Mouse (Mus musculus) testis, adult 2 months (tissue): Measurements from ENCODE around the gene Nup210.

Experiments used
- CTCF ChIP-seq: fragments of 200-500 bp; IDR thresholded peaks from 2 replicates; pipeline ENCODE4 v1.5.1; 2012; ENCODE audit warnings: low read depth, mild to moderate bottlenecking, inconsistent platforms, low read length, moderate library complexity; ENCODE audit not compliant: control insufficient read depth, insufficient read depth, insufficient replicate concordance
- POLR2A ChIP-seq: fragments of 200-500 bp; IDR thresholded peaks from 2 replicates; pipeline ENCODE4 v1.6.1; 2012; ENCODE audit warnings: low read depth, mild to moderate bottlenecking, inconsistent platforms, low read length, moderate library complexity; ENCODE audit not compliant: control insufficient read depth

DNA sequence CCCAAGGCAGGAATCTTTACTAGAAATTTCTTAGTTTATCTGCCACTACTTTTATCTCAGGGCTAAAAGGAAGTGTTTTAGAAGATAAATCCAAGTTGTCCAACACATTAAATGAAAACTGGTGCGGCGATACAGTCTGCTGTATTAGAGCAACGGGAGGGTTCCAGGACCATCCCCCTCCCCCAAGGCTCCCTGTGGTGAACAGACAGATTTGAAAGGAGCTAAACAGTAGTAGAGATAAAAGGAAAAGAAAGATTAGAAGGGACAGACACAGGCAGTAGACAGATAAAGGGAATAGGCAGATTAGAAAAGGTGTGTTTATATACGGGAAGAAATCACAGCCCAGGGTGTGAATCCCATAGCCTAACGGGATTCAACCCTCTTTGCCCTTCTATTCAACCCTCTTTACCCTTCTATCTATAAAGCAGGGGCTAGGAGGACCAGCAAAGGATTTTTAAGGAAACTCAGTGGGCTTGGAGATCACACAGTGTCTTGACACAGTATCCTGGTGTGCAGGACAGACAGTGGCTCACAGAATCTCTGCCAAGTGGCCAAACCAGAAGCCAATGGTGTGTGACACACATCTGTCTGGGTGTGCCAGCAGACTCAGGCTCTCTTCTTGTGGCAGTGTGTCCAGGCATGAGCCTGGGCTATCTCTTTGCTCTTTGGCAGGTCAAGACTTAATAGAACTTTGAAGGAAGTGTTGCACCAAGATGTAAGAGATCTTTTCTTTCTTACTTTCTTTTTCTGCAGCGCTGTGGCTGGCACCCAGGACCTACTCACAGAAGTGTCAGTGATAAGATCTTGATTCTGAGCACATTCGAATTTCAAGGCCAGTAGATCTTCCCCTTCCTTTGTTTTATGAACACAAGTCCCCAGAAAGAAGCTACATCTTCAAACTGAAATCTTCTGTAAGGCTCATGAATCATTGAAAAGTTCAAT lies 7.9 kb upstream of the Nup210 start:
- no peak for TF ChIP-seq CTCF
- TF ChIP-seq POLR2A: no peak
